Mouse (Mus musculus): ENCODE measurements around the gene Fkbp5. TPM values are rescaled to one million over a fixed set of nuclear protein-coding genes. Genes with fewer than 3 reads are reported as not detected.
"Not testable (repeated sequence)": the region's sequence is repeated elsewhere in the genome, so short reads cannot be mapped to it uniquely, and the experiment has no call there.

Fkbp5 gene
- polyA plus RNA-seq, 1 experiment = 26.1 TPM

DNA sequence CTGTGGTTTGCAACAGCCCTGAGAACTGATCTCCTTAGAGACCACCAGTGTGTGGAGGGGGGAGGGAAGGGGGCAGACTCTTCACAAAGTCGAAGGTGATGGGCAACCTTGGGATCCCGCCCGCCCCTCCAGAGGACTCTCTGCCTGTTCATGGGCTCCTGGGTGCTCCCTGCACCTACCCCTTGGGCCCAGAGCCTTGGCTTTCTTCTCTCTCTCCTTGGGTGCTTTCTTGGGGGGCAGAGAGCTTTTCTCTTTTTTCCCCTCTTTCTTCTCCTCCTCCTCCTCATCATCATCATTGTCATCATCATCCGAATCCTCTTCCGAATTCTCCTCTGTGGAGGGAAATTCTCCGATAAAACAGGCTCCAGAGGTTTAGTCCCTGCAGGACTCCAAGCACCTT, 153.8 kb downstream of the Fkbp5 start:
- TF ChIP-seq POLR2A (IDR thresholded peaks at IDR 0.05; ENCODE audit: low read depth, low read length) (no peak), CTCF (IDR thresholded peaks at IDR 0.05; ENCODE audit: extremely low read depth, insufficient read depth, insufficient read length, insufficient replicate concordance) (no peak)
- no peak overlapping the region for H3K4me3 ChIP-seq (ENCODE audit: extremely low read depth, insufficient read depth, insufficient read length)
- peaks cover 20% of the 10 kb centered on the region; the same call in 1 of the 2 replicates for H3K27me3 ChIP-seq (ENCODE audit: control insufficient read depth, insufficient read depth, low read length)
- no peak for DNase-seq (ENCODE audit: low read depth in 1 of 2, low spot score in 2 of 2)
- WGBS = 48% methylated on average over 6 of the region's 6 CpGs
- H3K4me1 ChIP-seq (ENCODE audit: control insufficient read depth, insufficient read depth, insufficient read length) = no peaks in the 10 kb centered on the region; the same call in 1 of the 2 replicates
- no peaks in the 10 kb centered on the region for H3K36me3 ChIP-seq (ENCODE audit: control insufficient read depth, insufficient read depth, low read length)
- H3K27ac ChIP-seq (ENCODE audit: insufficient read depth, low read length) = no peak overlapping the region

DNA sequence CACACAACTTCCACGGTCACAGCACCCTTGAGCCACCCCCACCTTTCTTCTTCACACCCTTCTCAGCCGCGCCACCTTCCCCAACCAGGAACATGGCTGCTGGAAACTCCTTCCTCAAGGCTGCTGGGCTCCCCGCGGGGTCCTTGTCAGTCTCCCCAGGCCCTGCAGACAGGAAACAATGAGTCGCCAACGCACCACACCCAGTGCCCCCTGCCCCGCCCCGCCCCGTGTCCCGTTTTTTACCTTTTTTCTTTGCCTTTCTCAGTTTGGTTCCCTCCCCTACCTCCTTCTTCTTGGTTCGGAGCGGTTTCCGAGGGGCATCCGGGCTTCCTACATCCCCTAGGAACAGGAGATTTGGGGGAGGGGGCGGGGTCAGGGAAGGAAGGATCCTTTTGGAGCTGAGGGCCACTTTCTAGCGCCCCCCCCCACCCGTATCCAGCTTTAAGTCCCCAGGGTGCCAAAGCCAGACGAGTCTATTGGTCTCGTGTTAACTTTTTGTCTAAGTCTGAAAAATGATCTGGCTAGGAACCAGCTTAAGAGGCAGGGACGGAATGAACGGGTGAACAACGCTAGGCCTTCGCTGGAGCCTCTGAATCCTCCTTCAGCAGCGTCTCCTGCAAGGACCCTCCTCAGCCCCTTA, 154.6 kb downstream of the Fkbp5 start:
- DNase-seq (ENCODE audit: low read depth in 1 of 2, low spot score in 2 of 2) = no peak
- Histone ChIP-seq H3K27ac (ENCODE audit: insufficient read depth, low read length) (no peak overlapping the region), H3K27me3 (ENCODE audit: control insufficient read depth, insufficient read depth, low read length) (peaks cover 20% of the 10 kb centered on the region; the same call in 1 of the 2 replicates), H3K4me1 (ENCODE audit: control insufficient read depth, insufficient read depth, insufficient read length) (no peaks in the 10 kb centered on the region; the same call in 1 of the 2 replicates), H3K4me3 (ENCODE audit: extremely low read depth, insufficient read depth, insufficient read length) (no peak overlapping the region), H3K36me3 (ENCODE audit: control insufficient read depth, insufficient read depth, low read length) (no peaks in the 10 kb centered on the region)
- 5% methylated on average over 25 of the region's 25 CpGs for WGBS
- no peak for TF ChIP-seq CTCF (IDR thresholded peaks at IDR 0.05; ENCODE audit: extremely low read depth, insufficient read depth, insufficient read length, insufficient replicate concordance)
- no peak for TF ChIP-seq POLR2A (IDR thresholded peaks at IDR 0.05; ENCODE audit: low read depth, low read length)

DNA sequence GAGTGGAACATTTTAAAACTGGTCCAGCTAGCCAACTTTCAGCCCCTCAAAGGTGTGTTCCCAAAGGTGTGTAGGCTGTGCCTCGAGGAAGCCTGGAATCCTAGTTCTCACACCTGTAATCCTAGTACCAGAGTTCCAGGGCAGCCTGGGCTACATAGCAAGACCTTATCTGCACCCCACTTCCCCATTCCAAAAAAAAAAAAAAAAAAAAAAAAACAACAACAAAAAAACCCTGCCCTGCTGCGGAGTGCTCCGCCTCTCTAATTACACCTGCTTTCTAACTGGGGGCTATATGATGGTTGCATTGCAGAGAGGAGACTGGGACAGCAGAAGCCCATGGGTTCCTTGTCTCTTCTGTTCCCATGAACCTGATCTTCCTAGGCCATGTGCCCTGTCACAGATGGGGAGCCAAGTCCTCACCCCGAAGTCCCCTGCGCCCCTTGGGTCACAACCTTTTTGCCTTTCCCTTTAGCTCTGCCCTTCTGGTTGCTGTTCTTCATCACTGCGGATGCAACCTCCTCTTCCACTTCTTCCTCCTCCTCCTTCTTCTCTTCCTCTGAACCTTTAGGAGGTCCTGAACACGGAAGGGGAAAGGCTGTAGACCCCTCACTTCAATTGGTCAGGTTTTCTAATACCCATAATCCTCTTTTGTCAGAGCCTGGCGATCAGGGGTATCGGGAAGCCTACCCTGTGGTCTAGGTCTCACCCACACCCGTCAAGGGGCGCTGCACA, 155.2 kb downstream of the Fkbp5 start:
- no peak for DNase-seq (ENCODE audit: low read depth in 1 of 2, low spot score in 2 of 2)
- TF ChIP-seq CTCF (IDR thresholded peaks at IDR 0.05; ENCODE audit: extremely low read depth, insufficient read depth, insufficient read length, insufficient replicate concordance) (no peak), POLR2A (IDR thresholded peaks at IDR 0.05; ENCODE audit: low read depth, low read length) (no peak)
- H3K36me3 ChIP-seq (ENCODE audit: control insufficient read depth, insufficient read depth, low read length) = no peaks in the 10 kb centered on the region
- no peaks in the 10 kb centered on the region; the same call in 1 of the 2 replicates for H3K4me1 ChIP-seq (ENCODE audit: control insufficient read depth, insufficient read depth, insufficient read length)
- no peak overlapping the region for H3K27ac ChIP-seq (ENCODE audit: insufficient read depth, low read length)
- peaks cover 20% of the 10 kb centered on the region; the same call in 1 of the 2 replicates for H3K27me3 ChIP-seq (ENCODE audit: control insufficient read depth, insufficient read depth, low read length)
- no peak overlapping the region for H3K4me3 ChIP-seq (ENCODE audit: extremely low read depth, insufficient read depth, insufficient read length)
- WGBS = 40% methylated on average over 11 of the region's 11 CpGs

DNA sequence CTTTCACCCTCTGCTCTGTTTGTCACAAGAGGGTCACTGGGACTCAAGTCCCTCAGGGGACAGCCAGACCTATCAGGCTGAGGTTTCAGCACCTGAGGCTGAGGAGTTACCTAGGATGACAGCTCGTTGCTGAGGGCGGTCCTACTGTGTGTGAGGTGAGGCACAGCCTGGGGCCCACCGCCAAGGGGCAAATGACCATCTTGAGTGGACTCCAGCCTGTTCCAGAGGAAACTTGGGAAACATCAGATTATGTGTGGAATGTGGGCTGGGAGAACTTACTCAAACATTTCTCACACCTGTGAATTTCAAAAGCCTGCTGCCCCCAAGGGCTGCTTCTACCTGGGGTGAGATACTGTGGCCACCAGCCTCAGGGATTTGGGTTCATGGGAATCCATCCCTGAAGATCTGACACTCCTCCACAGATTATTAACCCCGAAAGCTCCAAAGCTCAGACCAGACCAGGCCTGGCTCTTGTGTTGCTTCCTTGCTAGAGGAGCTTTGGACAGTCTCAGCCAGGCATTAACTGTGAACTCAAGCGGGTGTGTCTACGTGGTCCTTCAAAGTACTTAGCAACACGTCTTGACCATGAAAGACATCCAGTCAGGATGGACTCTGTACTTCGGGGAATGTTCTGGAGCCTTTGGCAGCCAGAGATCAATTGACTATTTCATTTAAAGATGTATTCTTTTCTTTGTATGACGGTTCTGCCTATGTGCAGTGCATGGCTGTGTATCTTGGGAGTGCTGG, 156.6 kb downstream of the Fkbp5 start:
- DNase-seq (ENCODE audit: low read depth in 1 of 2, low spot score in 2 of 2) = no peak
- H3K36me3 ChIP-seq (ENCODE audit: control insufficient read depth, insufficient read depth, low read length) = no peaks in the 10 kb centered on the region
- no peak overlapping the region for H3K27ac ChIP-seq (ENCODE audit: insufficient read depth, low read length)
- H3K4me3 ChIP-seq (ENCODE audit: extremely low read depth, insufficient read depth, insufficient read length) = no peak overlapping the region
- TF ChIP-seq POLR2A (IDR thresholded peaks at IDR 0.05; ENCODE audit: low read depth, low read length) = no peak
- no peak for TF ChIP-seq CTCF (IDR thresholded peaks at IDR 0.05; ENCODE audit: extremely low read depth, insufficient read depth, insufficient read length, insufficient replicate concordance)
- H3K4me1 ChIP-seq (ENCODE audit: control insufficient read depth, insufficient read depth, insufficient read length) = no peaks in the 10 kb centered on the region; the same call in 1 of the 2 replicates
- peaks cover 16% of the 10 kb centered on the region; the same call in 1 of the 2 replicates for H3K27me3 ChIP-seq (ENCODE audit: control insufficient read depth, insufficient read depth, low read length)
- WGBS = 86% methylated on average over 9 of the region's 9 CpGs

DNA sequence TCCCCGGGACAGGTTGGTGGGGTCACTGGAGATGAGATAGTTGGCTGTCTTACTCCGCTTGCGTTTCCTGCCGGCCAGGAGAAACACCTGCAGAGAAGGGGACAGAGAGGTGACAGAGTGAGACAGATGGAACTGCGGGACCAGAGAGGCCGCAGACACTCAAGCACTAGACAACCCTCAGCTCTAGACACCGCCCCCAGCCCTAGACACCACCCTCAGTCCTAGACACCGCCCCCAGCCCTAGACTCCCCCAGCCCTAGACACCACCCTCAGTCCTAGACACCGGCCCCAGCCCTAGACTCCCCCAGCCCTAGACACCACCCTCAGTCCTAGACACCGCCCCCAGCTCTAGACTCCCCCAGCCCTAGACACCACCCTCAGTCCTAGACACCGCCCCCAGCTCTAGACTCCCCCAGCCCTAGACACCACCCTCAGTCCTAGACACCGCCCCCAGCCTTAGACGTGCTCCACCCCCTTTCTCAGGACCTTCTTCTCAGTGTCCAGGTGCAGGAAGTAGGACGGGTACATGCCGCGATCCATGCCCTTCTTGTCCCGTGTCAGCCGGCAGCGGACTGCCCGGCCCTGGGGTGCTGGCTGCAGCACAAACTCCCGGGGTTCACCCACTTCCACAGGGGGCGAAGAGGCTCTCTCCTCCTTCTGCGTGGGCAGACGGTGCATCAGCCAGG, 158.6 kb downstream of the Fkbp5 start:
- not testable (repeated sequence) for H3K36me3 ChIP-seq (ENCODE audit: control insufficient read depth, insufficient read depth, low read length); H3K4me1 ChIP-seq (ENCODE audit: control insufficient read depth, insufficient read depth, insufficient read length); H3K4me3 ChIP-seq (ENCODE audit: extremely low read depth, insufficient read depth, insufficient read length); DNase-seq (ENCODE audit: low read depth in 1 of 2, low spot score in 2 of 2); H3K27me3 ChIP-seq (ENCODE audit: control insufficient read depth, insufficient read depth, low read length); H3K27ac ChIP-seq (ENCODE audit: insufficient read depth, low read length)
- 57% methylated on average over 24 of the region's 24 CpGs for WGBS

DNA sequence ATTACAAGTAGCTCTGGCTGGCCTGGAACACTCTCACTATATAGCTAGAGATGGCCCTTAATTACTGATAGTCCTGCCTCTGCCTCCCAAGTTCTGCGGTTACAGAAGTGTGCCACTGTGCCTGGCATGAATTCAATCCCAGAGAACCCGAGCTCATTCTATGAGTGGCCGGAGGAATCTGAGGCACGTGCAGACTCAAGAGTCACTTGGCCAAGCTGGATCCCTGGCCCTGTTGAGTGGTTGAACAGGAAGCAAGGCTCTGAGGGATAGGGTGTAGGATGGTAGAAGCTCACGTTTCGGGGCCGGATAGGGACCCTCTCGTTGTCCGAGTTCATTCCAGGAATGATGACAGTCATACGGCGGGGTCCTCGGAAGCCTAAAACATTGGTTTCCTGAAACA, 161.5 kb downstream of the Fkbp5 start:
- DNase-seq (ENCODE audit: low read depth in 1 of 2, low spot score in 2 of 2) = no peak
- TF ChIP-seq POLR2A (IDR thresholded peaks at IDR 0.05; ENCODE audit: low read depth, low read length) (no peak), CTCF (IDR thresholded peaks at IDR 0.05; ENCODE audit: extremely low read depth, insufficient read depth, insufficient read length, insufficient replicate concordance) (no peak)
- WGBS = 90% methylated on average over 12 of the region's 12 CpGs
- H3K27me3 ChIP-seq (ENCODE audit: control insufficient read depth, insufficient read depth, low read length) = peaks cover 6% of the 10 kb centered on the region
- H3K4me3 ChIP-seq (ENCODE audit: extremely low read depth, insufficient read depth, insufficient read length) = no peak overlapping the region
- no peak overlapping the region for H3K27ac ChIP-seq (ENCODE audit: insufficient read depth, low read length)
- no peaks in the 10 kb centered on the region for H3K36me3 ChIP-seq (ENCODE audit: control insufficient read depth, insufficient read depth, low read length)
- H3K4me1 ChIP-seq (ENCODE audit: control insufficient read depth, insufficient read depth, insufficient read length) = no peaks in the 10 kb centered on the region

Measured in spleen, adult 2 months (tissue).